Mouse (Mus musculus) midbrain, embryonic 11.5 days (tissue): ENCODE measurements around the gene Tmem229b. TPM values are rescaled to one million over a fixed set of nuclear protein-coding genes. Genes with fewer than 3 reads are reported as not detected.

Experiments used
- ATAC-seq: fragments of 200-750 bp; cut with Nextera tagmentation; 2 replicates; pipeline ENCODE4 v1.8.0; 2017; ENCODE audit warnings: moderate TSS enrichment, moderate library complexity; ENCODE audit not compliant: low FRiP score
- DNase-seq: peaks from one replicate; pipeline ENCODE4 v3.0.0; 2015; ENCODE audit warnings: low spot score; ENCODE audit errors: missing footprints
- H3K27ac ChIP-seq: fragments of 300-500 bp; sonication (generic); 2 replicates; pipeline ENCODE4 v1.5.1; 2014; ENCODE audit warnings: low read depth, low read length
- H3K27me3 ChIP-seq: fragments of 300-500 bp; sonication (generic); 2 replicates; pipeline ENCODE4 v1.6.1; 2014; ENCODE audit warnings: mild to moderate bottlenecking, low read length, moderate library complexity, mixed read lengths; ENCODE audit not compliant: control insufficient read depth, insufficient read depth
- H3K36me3 ChIP-seq: fragments of 300-500 bp; sonication (generic); 2 replicates; pipeline ENCODE4 v1.6.1; 2014; ENCODE audit warnings: mild to moderate bottlenecking, low read length, moderate library complexity, mixed read lengths; ENCODE audit not compliant: control insufficient read depth, insufficient read depth
- H3K4me1 ChIP-seq: fragments of 300-500 bp; sonication (generic); 2 replicates; pipeline ENCODE4 v1.6.1; 2014; ENCODE audit warnings: low read length; ENCODE audit not compliant: control insufficient read depth, insufficient read depth
- H3K4me2 ChIP-seq: fragments of 300-500 bp; sonication (generic); 2 replicates; pipeline ENCODE4 v1.6.1; 2014; ENCODE audit warnings: mild to moderate bottlenecking, moderate library complexity
- H3K4me3 ChIP-seq: fragments of 300-500 bp; sonication (generic); 2 replicates; pipeline ENCODE4 v1.5.1; 2014; ENCODE audit warnings: low read depth, low read length
- H3K9ac ChIP-seq: fragments of 300-500 bp; sonication (generic); 2 replicates; pipeline ENCODE4 v1.6.1; 2014; ENCODE audit warnings: low read length
- H3K9me3 ChIP-seq: fragments of 300-500 bp; sonication (generic); 2 replicates; pipeline ENCODE4 v1.6.1; 2016; ENCODE audit warnings: low read length; ENCODE audit not compliant: control insufficient read depth
- WGBS: fragments of 180-500 bp; shearing (Covaris S2); extraction: QIAGEN DNeasy Blood & Tissue Kit; methylation state at CpG from one replicate; pipeline ENCODE4 v1.1.7; 2014; 5-methylcytosine and 5-hydroxymethylcytosine counted together
- polyA plus RNA-seq: library from polyadenylated mRNA; unstranded; fragments of >200 nt; fragmentation: Nextera tagmentation; extraction: Ambion mirVana; gene quantifications from 2 replicates; pipeline ENCODE4 v1.2.1, GENCODE M21; 2014

Tmem229b gene
- polyA plus RNA-seq, 1 experiment from 2014 or later: 6.4 TPM

- Histone ChIP-seq H3K4me3 (no peak overlapping the region), H3K4me1 (peaks cover 5% of the 10 kb centered on the region), H3K36me3 (no peaks in the 10 kb centered on the region), H3K9ac (no peak overlapping the region), H3K4me2 (no peak overlapping the region), H3K9me3 (no peaks in the 10 kb centered on the region), H3K27me3 (no peaks in the 10 kb centered on the region), H3K27ac (no peak overlapping the region)
- peak; percentile 72 for DNase-seq
- no peak for ATAC-seq
- 57% methylated on average over 4 of the region's 4 CpGs for WGBS
Observed at GRCm38 (mm10) chr12:79017994-79018399, 10.6 kb upstream of the Tmem229b start.

GRCm38 (mm10) chr12:79016109-79016508, 8.7 kb upstream of the Tmem229b start:
- ATAC-seq: peak; percentile 87
- no peak overlapping the region for H3K4me2 ChIP-seq
- 12% methylated on average over 5 of the region's 5 CpGs for WGBS

GRCm38 (mm10) chr12:79010569-79010968, 3.1 kb upstream of the Tmem229b start:
- H3K4me1 ChIP-seq: no peaks in the 10 kb centered on the region; the same call in 1 of the 2 replicates
- H3K27ac ChIP-seq: no peak overlapping the region; the same call in 1 of the 2 replicates
- ATAC-seq (no peak), DNase-seq (no peak)
- no peak overlapping the region for H3K9ac ChIP-seq
- H3K36me3 ChIP-seq: no peaks in the 10 kb centered on the region
- H3K27me3 ChIP-seq: no peaks in the 10 kb centered on the region
- no peak overlapping the region for H3K4me2 ChIP-seq
- no peak overlapping the region for H3K4me3 ChIP-seq
- WGBS: 40% methylated on average over 3 of the region's 3 CpGs
- H3K9me3 ChIP-seq: no peaks in the 10 kb centered on the region

More at GRCm38 (mm10) chr12:79016109-79016508, 8.7 kb upstream of the Tmem229b start:
- Histone ChIP-seq H3K27me3 (no peaks in the 10 kb centered on the region), H3K9ac (peak overlapping the region; percentile 31; the same call in 1 of the 2 replicates), H3K4me1 (peaks cover 5% of the 10 kb centered on the region), H3K9me3 (no peaks in the 10 kb centered on the region), H3K4me3 (no peak overlapping the region), H3K27ac (no peak overlapping the region; the same call in 1 of the 2 replicates), H3K36me3 (no peaks in the 10 kb centered on the region)
- peak; percentile 85 for DNase-seq

GRCm38 (mm10) chr12:79006478-79007125, 825 bp downstream of the Tmem229b start:
- under 1% methylated on average over 46 of the region's 53 CpGs for WGBS

GRCm38 (mm10) chr12:79006076-79006475, 1.4 kb downstream of the Tmem229b start:
- Histone ChIP-seq H3K4me3 (peak overlapping the region; percentile 88), H3K4me1 (no peaks in the 10 kb centered on the region; the same call in 1 of the 2 replicates), H3K9ac (peak overlapping the region; percentile 75), H3K9me3 (no peaks in the 10 kb centered on the region), H3K4me2 (peak overlapping the region; percentile 77), H3K27ac (no peak overlapping the region), H3K27me3 (no peaks in the 10 kb centered on the region), H3K36me3 (no peaks in the 10 kb centered on the region)
- DNase-seq (no peak), ATAC-seq (no peak)
- WGBS: 37% methylated on average over 9 of the region's 9 CpGs

More at GRCm38 (mm10) chr12:79006478-79007125, 825 bp downstream of the Tmem229b start:
- Histone ChIP-seq H3K9ac (peak overlapping the region; percentile 75), H3K4me1 (no peaks in the 10 kb centered on the region; the same call in 1 of the 2 replicates), H3K9me3 (no peaks in the 10 kb centered on the region), H3K4me2 (peak overlapping the region; percentile 77), H3K27ac (0 out of 2 replicates have a peak overlapping the region, but pooled peaks have one; percentile 22), H3K27me3 (no peaks in the 10 kb centered on the region), H3K36me3 (no peaks in the 10 kb centered on the region), H3K4me3 (peak overlapping the region; percentile 88)
- ATAC-seq (peak; percentile 81), DNase-seq (peak; percentile 96)

GRCm38 (mm10) chr12:79005456-79005855, 2.0 kb downstream of the Tmem229b start:
- H3K27ac ChIP-seq: no peak overlapping the region
- no peaks in the 10 kb centered on the region; the same call in 1 of the 2 replicates for H3K4me1 ChIP-seq
- H3K4me3 ChIP-seq: no peak overlapping the region
- H3K4me2 ChIP-seq: no peak overlapping the region
- 92% methylated on average over 5 of the region's 5 CpGs for WGBS
- no peaks in the 10 kb centered on the region for H3K36me3 ChIP-seq
- no peaks in the 10 kb centered on the region for H3K27me3 ChIP-seq
- no peak for ATAC-seq
- no peak overlapping the region for H3K9ac ChIP-seq
- no peak for DNase-seq
- H3K9me3 ChIP-seq: no peaks in the 10 kb centered on the region

- DNase-seq (no peak), ATAC-seq (no peak)
- H3K9me3 ChIP-seq: no peaks in the 10 kb centered on the region
- no peaks in the 10 kb centered on the region for H3K36me3 ChIP-seq
- H3K4me3 ChIP-seq: no peak overlapping the region
- H3K9ac ChIP-seq: no peak overlapping the region
- no peaks in the 10 kb centered on the region for H3K4me1 ChIP-seq
- WGBS: 86% methylated on average over 3 of the region's 3 CpGs
- no peak overlapping the region for H3K27ac ChIP-seq
- H3K27me3 ChIP-seq: no peaks in the 10 kb centered on the region
- no peak overlapping the region for H3K4me2 ChIP-seq
Observed at GRCm38 (mm10) chr12:79002978-79003377, 4.4 kb downstream of the Tmem229b start.

GRCm38 (mm10) chr12:79002406-79002805, 5.0 kb downstream of the Tmem229b start:
- no peak for ATAC-seq
- no peak overlapping the region for H3K4me2 ChIP-seq
- no peak overlapping the region for H3K9ac ChIP-seq
- H3K36me3 ChIP-seq: no peaks in the 10 kb centered on the region
- H3K9me3 ChIP-seq: no peaks in the 10 kb centered on the region
- no peak overlapping the region for H3K4me3 ChIP-seq
- H3K27me3 ChIP-seq: no peaks in the 10 kb centered on the region
- DNase-seq: no peak
- no peaks in the 10 kb centered on the region for H3K4me1 ChIP-seq
- H3K27ac ChIP-seq: no peak overlapping the region
- 89% methylated on average over 5 of the region's 5 CpGs for WGBS

- no peaks in the 10 kb centered on the region for H3K9me3 ChIP-seq
- H3K9ac ChIP-seq: no peak overlapping the region
- no peak for DNase-seq
- H3K4me1 ChIP-seq: no peaks in the 10 kb centered on the region; the same call in 1 of the 2 replicates
- WGBS: 8% methylated on average over 6 of the region's 7 CpGs
- no peak overlapping the region for H3K27ac ChIP-seq
- no peaks in the 10 kb centered on the region for H3K36me3 ChIP-seq
- H3K27me3 ChIP-seq: no peaks in the 10 kb centered on the region
- no peak overlapping the region for H3K4me2 ChIP-seq
- no peak overlapping the region for H3K4me3 ChIP-seq
- ATAC-seq: no peak
Observed at GRCm38 (mm10) chr12:78996711-78997110, 10.7 kb downstream of the Tmem229b start.
